Mouse (Mus musculus): ENCODE measurements at regions not wholly inside any gene's neighbourhood (a gene's known extent, or its start where the extent isn't known, plus 50 kb on each side); places are given as distances from the start of the nearest gene placed in this dataset.

DNA sequence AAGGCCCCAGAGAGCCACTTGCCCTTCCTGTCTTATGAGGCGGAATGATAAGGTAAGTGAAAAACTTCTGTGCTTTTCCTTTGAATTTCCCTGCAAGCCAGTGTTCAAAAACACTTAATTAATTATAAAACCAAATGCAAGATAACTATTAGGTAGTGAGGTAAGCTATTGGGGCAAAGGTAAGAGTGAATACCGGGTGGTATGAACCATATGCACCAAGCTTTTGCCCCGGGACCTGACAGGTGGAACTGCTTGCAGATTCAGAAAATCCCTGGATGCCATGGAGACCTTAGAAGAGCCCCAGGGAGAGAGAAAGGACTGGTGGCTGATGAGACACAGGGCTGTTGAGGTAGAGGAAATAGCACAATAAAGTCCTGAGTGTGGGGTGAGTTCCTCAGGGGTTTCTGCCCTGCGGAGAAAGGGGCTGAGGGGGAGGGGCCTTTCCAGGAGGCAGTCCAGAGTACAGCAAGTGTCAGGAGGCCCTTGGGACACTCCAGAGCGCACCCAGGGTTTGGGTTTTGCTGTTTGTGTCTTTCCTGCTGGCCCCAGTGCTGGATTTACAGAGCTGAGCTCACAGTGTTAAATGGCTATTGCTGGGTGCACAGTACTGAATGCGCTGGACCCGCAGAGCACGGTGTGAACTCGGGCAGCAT lies 317.1 kb downstream of the Fgf9 start:
- TF ChIP-seq CTCF (conservative IDR thresholded peaks at IDR 0.05 in 1 of 2, IDR thresholded peaks at IDR 0.05 in 1 of 2; ENCODE audit: low read depth in 2 of 2, low read length in 2 of 2) = no peak
- no peak for TF ChIP-seq RAD21 (IDR thresholded peaks at IDR 0.05; ENCODE audit: low read depth, low read length)
- no peak for TF ChIP-seq USF1 (IDR thresholded peaks at IDR 0.05; ENCODE audit: low read depth, low read length)
- TF ChIP-seq POLR2A (IDR thresholded peaks at IDR 0.05; ENCODE audit: low read depth, low read length) = no peak
- TF ChIP-seq SMC3 (IDR thresholded peaks at IDR 0.05; ENCODE audit: low read depth, low read length) = no peak
- TF ChIP-seq HCFC1 (IDR thresholded peaks at IDR 0.05; ENCODE audit: low read depth, low read length) = no peak
- no peak for TF ChIP-seq EP300 (IDR thresholded peaks at IDR 0.05; ENCODE audit: low read length)
- TF ChIP-seq ZKSCAN1 (IDR thresholded peaks at IDR 0.05; ENCODE audit: borderline replicate concordance, low read depth, low read length) = no peak

All from CH12.LX (cell line).